Mouse (Mus musculus) myocyte (in vitro differentiated cells): ENCODE measurements around the gene Ttbk1. TPM values are rescaled to one million over a fixed set of nuclear protein-coding genes. Genes with fewer than 3 reads are reported as not detected.
"Not testable (repeated sequence)": the region's sequence is repeated elsewhere in the genome, so short reads cannot be mapped to it uniquely, and the experiment has no call there.

Experiments
- H3K27me3 ChIP-seq: one replicate; pipeline ENCODE4 v1.6.1; 2011; ENCODE audit not compliant: control insufficient read depth, insufficient read depth, insufficient read length
- H3K36me3 ChIP-seq: one replicate; pipeline ENCODE4 v1.6.1; 2011; ENCODE audit not compliant: control insufficient read depth, insufficient read depth
- H3K4me2 ChIP-seq: one replicate; pipeline ENCODE4 v1.6.1; 2011; ENCODE audit warnings: low read depth, control low read depth
- H3K4me3 ChIP-seq: one replicate; pipeline ENCODE4 v1.5.1; 2011; ENCODE audit warnings: mild to moderate bottlenecking, control low read depth, moderate library complexity
- H3K79me2 ChIP-seq: one replicate; pipeline ENCODE4 v1.6.1; 2011; ENCODE audit not compliant: control insufficient read depth, insufficient read depth
- H3ac ChIP-seq: one replicate; pipeline ENCODE4 v1.6.1; 2011; ENCODE audit not compliant: control insufficient read depth, insufficient read length
- CEBPB ChIP-seq: IDR thresholded peaks from 2 replicates; pipeline ENCODE4 v1.6.1; 2011; ENCODE audit warnings: mild to moderate bottlenecking, moderate library complexity; ENCODE audit not compliant: poor library complexity, insufficient read depth, severe bottlenecking
- E2F4 ChIP-seq: IDR thresholded peaks from one replicate; pipeline ENCODE4 v1.6.1; 2011; ENCODE audit warnings: mild to moderate bottlenecking, control low read depth, moderate library complexity; ENCODE audit not compliant: insufficient read depth
- MAX ChIP-seq: IDR thresholded peaks from one replicate; pipeline ENCODE4 v1.6.1; 2011; ENCODE audit warnings: low read depth, mild to moderate bottlenecking, control low read depth
- MYOD1 ChIP-seq, 3 experiments: IDR thresholded peaks; one replicate each; pipeline ENCODE4 v1.6.1; 2011; ENCODE audit warnings: control low read depth in 2 of 3, low read depth in 2 of 3, mild to moderate bottlenecking in 2 of 3, moderate library complexity in 1 of 3; ENCODE audit not compliant: insufficient read length in 2 of 3, control insufficient read depth in 1 of 3
- MYOG ChIP-seq, 3 experiments: IDR thresholded peaks; one replicate each; pipeline ENCODE4 v1.6.1; 2011; ENCODE audit warnings: control low read depth in 2 of 3, low read depth in 2 of 3, mild to moderate bottlenecking in 2 of 3; ENCODE audit not compliant: insufficient read length in 2 of 3, control insufficient read depth in 1 of 3, insufficient read depth in 1 of 3
- POLR2A ChIP-seq: IDR thresholded peaks from one replicate; pipeline ENCODE4 v1.6.1; 2011; ENCODE audit warnings: low read depth, mild to moderate bottlenecking, control low read depth, moderate library complexity; ENCODE audit not compliant: insufficient read length
- POLR2AphosphoS2 ChIP-seq: IDR thresholded peaks from one replicate; pipeline ENCODE4 v1.6.1; 2011; ENCODE audit warnings: low read depth, control low read depth; ENCODE audit not compliant: insufficient read length
- REST ChIP-seq: IDR thresholded peaks from one replicate; pipeline ENCODE4 v1.6.1; 2011; ENCODE audit warnings: mild to moderate bottlenecking, control low read depth, moderate library complexity; ENCODE audit not compliant: insufficient read depth, insufficient read length
- SRF ChIP-seq: IDR thresholded peaks from one replicate; pipeline ENCODE4 v1.6.1; 2011; ENCODE audit warnings: low read depth; ENCODE audit not compliant: control insufficient read depth, insufficient read length
- TCF12 ChIP-seq: IDR thresholded peaks from one replicate; pipeline ENCODE4 v1.6.1; 2011; ENCODE audit warnings: mild to moderate bottlenecking, control low read depth; ENCODE audit not compliant: poor library complexity, insufficient read depth, severe bottlenecking
- TCF3 ChIP-seq: IDR thresholded peaks from one replicate; pipeline ENCODE4 v1.6.1; 2011; ENCODE audit warnings: low read depth, control low read depth; ENCODE audit not compliant: insufficient read length
- USF1 ChIP-seq: IDR thresholded peaks from one replicate; pipeline ENCODE4 v1.6.1; 2011; ENCODE audit warnings: low read depth, mild to moderate bottlenecking, control low read depth, moderate library complexity
- polyA plus RNA-seq: library from polyadenylated mRNA; unstranded; fragments of >200 nt; fragmentation: generic; extraction: Trizol; gene quantifications from one replicate; pipeline ENCODE4 v1.2.1, GENCODE M21; 2012; ENCODE audit warnings: missing spikeins

The Ttbk1 gene
- polyA plus RNA-seq, 1 experiment, result not detected

DNA sequence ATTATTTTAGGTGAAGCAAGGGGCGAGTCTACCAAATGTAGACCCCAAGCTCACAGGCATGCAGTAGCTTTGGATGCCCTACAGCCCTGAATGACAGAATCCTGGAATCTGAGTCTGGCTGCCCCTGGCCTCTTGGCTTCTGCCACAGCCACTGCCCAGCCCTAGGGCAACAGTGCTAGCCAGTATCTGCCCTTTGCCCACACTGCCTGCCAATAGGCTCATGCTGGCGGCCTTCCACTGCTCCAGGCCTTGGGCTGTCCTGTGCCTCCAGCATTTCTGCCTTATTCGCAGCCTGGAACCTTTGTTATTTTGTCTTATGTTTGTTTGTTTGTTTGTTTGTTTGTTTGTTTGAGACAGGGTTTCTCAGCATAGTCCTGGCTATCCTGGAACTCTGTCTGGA, 18.1 kb upstream of the Ttbk1 start:
- no peak overlapping the region for H3K4me2 ChIP-seq
- no peak overlapping the region for H3K4me3 ChIP-seq
- no peaks in the 10 kb centered on the region for H3K79me2 ChIP-seq
- no peaks in the 10 kb centered on the region for H3K27me3 ChIP-seq
- H3K36me3 ChIP-seq, result no peaks in the 10 kb centered on the region
- TF ChIP-seq CEBPB, result no peak
- no peak for TF ChIP-seq MYOG (IDR thresholded peaks at IDR 0.05; ENCODE audit: control insufficient read depth in 1 of 3, insufficient read depth in 1 of 3, insufficient read length in 2 of 3, low read depth in 2 of 3)
- TF ChIP-seq TCF12, result no peak
- H3ac ChIP-seq, result no peak overlapping the region

DNA sequence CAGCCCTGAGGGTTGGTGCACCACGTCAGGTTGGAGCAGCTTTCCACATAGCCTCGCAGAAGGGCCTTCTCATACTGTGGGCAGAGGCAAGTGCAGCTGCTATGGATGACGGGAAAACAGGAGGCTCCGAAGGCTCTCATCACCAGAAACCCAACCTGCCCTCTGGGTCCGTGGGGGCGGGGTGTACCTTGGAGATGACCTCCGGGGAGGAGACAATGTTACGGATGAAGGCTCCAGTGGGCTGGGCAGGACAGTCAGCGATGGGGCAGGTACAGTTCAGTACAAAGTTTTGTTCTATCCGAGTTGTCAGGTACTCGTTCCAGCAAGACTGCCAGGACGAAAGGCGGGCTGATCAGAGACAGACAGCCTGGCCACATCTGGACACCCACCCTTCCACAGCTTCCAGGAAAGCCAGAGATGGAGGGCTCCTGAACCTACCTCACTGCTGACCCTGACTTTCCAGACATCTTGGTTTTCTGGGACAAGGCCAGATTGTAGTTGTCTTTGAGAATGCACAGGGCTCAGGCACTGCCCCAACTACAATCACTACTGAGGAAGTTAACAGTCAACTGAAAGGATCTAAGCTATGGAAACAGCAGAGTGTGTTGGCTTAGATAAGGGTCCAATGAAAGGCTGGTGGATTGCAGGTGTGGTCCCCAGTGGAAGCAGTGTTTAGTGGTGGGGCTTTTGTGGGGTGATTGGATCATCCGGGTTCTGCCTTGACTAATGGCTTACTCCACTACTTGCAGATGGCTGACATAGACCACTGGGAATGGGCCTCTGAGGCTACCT, 16.6 kb upstream of the Ttbk1 start:
- no peak overlapping the region for H3K4me3 ChIP-seq
- no peak overlapping the region for H3ac ChIP-seq
- no peaks in the 10 kb centered on the region for H3K27me3 ChIP-seq
- H3K79me2 ChIP-seq, result no peaks in the 10 kb centered on the region
- no peak overlapping the region for H3K4me2 ChIP-seq
- H3K36me3 ChIP-seq, result no peaks in the 10 kb centered on the region
- TF ChIP-seq SRF (no peak), POLR2AphosphoS2 (no peak), TCF12 (no peak), TCF3 (no peak), REST (no peak)

DNA sequence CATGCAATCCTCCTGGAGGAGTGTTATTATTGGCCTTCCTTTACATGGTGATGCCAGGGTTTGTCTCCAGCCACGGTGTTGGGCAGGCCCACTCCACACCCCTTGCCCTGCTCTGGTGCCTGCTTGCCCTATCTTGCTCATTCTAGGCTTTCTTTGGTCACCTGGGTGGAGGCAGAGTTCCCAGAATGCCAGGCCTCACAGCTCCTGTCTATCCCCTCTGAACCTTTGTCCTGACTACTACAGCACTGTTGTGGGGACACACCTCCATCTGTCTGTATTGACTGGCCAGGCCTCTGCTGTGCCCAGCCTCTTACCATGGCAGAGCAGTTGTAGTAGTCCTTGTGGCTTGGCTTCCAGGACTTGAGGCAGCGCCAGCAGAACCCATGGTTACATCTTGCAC, 15.3 kb upstream of the Ttbk1 start:
- Histone ChIP-seq H3K36me3 (no peaks in the 10 kb centered on the region), H3K27me3 (no peaks in the 10 kb centered on the region), H3K4me3 (no peak overlapping the region), H3K4me2 (no peak overlapping the region), H3K79me2 (no peaks in the 10 kb centered on the region), H3ac (no peak overlapping the region)
- TF ChIP-seq MAX (no peak), MYOD1 (IDR thresholded peaks at IDR 0.05; ENCODE audit: control insufficient read depth in 1 of 3, insufficient read length in 2 of 3, low read depth in 2 of 3) (no peak), SRF (no peak), MYOG (IDR thresholded peaks at IDR 0.05; ENCODE audit: control insufficient read depth in 1 of 3, insufficient read depth in 1 of 3, insufficient read length in 2 of 3, low read depth in 2 of 3) (no peak), TCF3 (no peak), REST (no peak), POLR2A (no peak), CEBPB (no peak), E2F4 (no peak), POLR2AphosphoS2 (no peak), USF1 (no peak), TCF12 (no peak)

DNA sequence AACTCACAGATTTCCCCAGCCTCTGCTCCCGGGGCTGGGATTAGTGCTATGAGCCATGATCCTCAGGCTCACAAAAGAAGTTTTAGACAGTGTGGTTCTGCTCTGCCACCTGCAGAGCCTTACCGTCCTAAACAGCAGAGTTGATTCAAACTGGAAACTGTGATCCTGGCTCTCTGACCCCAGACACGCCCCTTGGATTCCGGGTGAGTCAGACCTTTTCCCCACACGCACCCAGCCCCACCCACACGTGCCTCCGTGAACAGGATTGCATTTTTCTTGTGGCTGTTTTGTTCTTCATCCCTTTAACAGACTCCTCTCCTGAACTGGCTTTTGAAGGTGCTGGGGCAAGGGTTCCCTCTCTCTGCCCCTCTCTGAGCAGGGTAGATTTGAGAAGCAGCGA, 10.5 kb upstream of the Ttbk1 start:
- Histone ChIP-seq H3K4me2 (peak overlapping the region; percentile 75), H3K4me3 (peak overlapping the region; percentile 37), H3K27me3 (peaks cover 19% of the 10 kb centered on the region), H3ac (no peak overlapping the region), H3K36me3 (no peaks in the 10 kb centered on the region), H3K79me2 (no peaks in the 10 kb centered on the region)
- TF ChIP-seq CEBPB (no peak), MYOG (IDR thresholded peaks at IDR 0.05; ENCODE audit: control insufficient read depth in 1 of 3, insufficient read depth in 1 of 3, insufficient read length in 2 of 3, low read depth in 2 of 3) (no peak), MAX (no peak), TCF3 (no peak), TCF12 (no peak), USF1 (no peak), SRF (no peak), POLR2A (no peak), MYOD1 (IDR thresholded peaks at IDR 0.05; ENCODE audit: control insufficient read depth in 1 of 3, insufficient read length in 2 of 3, low read depth in 2 of 3) (no peak), REST (no peak), E2F4 (no peak), POLR2AphosphoS2 (no peak)

DNA sequence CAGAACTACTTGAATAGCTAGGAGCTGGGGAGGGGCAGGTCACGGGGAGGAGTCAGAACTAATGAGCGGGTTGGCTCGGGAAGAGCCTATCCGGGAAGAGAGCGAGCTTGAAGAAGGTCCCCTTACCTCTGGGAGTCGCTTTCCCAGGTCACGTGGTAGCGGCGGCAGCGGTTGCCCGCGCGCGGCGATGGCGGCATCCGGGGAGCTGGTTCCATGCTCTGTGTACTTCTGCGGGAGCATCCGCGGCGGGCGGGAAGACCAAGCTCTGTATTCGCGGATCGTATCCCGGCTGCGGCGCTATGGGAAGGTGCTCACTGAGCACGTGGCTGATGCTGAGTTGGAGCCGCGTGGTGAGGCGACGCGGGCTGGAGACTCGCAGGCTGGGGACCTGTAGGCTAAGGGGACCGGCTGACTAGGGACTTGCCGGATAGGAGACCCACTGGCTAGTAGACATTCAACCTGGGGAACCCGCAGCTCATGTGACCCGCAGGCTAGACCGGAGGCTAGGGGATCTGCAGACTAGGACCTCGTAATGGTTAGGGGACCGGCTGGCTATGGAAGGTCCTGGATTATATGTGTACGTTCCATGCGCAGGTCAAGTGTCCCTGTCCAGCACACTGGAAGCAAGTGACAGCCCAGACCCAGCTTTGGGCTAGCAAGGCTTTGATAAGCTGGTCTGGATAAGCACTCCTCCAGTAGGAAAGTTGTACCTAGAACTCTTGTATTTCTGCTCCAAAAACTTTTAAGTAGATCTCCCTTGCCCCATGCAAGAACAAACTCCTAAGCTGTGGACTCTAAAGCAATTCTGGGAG, 9.4 kb upstream of the Ttbk1 start, which contains the start of gene Dnph1:
TSS of gene Dnph1 (plus strand) at position 89 of the 812 bp plus-strand sequence.
- Histone ChIP-seq H3K27me3 (peaks cover 25% of the 10 kb centered on the region), H3K79me2 (no peaks in the 10 kb centered on the region), H3K4me3 (peak within 1 kb of the TSS; percentile 37), H3ac (peak within 1 kb of the TSS; percentile 10), H3K4me2 (peak within 1 kb of the TSS; percentile 75), H3K36me3 (no peaks in the 10 kb centered on the region)
- TF ChIP-seq MYOD1 (IDR thresholded peaks at IDR 0.05; ENCODE audit: control insufficient read depth in 1 of 3, insufficient read length in 2 of 3, low read depth in 2 of 3), result no peak
- TF ChIP-seq REST, result peak; percentile 63
- peak in 1 of 3 experiments; percentile 21 for TF ChIP-seq MYOG (IDR thresholded peaks at IDR 0.05; ENCODE audit: control insufficient read depth in 1 of 3, insufficient read depth in 1 of 3, insufficient read length in 2 of 3, low read depth in 2 of 3)
- TF ChIP-seq CEBPB, result no peak
- peak; percentile 89 for TF ChIP-seq USF1
- TF ChIP-seq POLR2AphosphoS2, result no peak
- TF ChIP-seq SRF, result no peak
- no peak for TF ChIP-seq TCF3
- peak; percentile 80 for TF ChIP-seq POLR2A
- no peak for TF ChIP-seq E2F4
- no peak for TF ChIP-seq TCF12
- TF ChIP-seq MAX, result no peak

DNA sequence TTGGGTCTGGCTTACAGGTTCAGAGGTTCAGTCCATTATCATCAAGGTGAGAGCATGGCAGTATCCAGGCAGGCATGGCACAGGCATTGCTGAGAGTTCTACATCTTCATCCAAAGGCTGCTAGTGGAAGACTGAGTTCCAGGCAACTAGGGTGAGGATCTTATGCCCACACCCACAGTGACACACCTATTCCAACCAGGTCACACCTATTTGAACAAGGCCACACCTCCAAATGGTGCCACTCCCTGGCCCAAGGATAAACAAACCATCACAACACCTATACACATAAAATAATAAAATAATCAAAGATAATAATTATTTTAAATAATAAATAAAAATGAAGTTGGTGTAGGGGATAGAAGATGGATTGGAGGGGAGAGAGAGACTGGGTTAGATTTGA, 8.6 kb upstream of the Ttbk1 start:
- H3K4me2 ChIP-seq, result peak overlapping the region; percentile 75

More for the DNA sequence above, 8.6 kb upstream of the Ttbk1 start:
- Histone ChIP-seq H3K4me3 (peak overlapping the region; percentile 37), H3K27me3 (peaks cover 32% of the 10 kb centered on the region)
- H3K36me3 ChIP-seq, H3K79me2 ChIP-seq, H3ac ChIP-seq: not testable (repeated sequence)
